Mouse (Mus musculus) thymus, postnatal 10 days (tissue): Measurements from ENCODE around the gene Rpl13a.
"Not testable (repeated sequence)": the region's sequence is repeated elsewhere in the genome, so short reads cannot be mapped to it uniquely, and the experiment has no call there.

ENCODE experiments used
- DNase-seq, 2 experiments: peaks; one replicate each; pipeline ENCODE4 v3.0.0; 2021; ENCODE audit warnings: low spot score in 2 of 2

Gene Rpl13a

DNA sequence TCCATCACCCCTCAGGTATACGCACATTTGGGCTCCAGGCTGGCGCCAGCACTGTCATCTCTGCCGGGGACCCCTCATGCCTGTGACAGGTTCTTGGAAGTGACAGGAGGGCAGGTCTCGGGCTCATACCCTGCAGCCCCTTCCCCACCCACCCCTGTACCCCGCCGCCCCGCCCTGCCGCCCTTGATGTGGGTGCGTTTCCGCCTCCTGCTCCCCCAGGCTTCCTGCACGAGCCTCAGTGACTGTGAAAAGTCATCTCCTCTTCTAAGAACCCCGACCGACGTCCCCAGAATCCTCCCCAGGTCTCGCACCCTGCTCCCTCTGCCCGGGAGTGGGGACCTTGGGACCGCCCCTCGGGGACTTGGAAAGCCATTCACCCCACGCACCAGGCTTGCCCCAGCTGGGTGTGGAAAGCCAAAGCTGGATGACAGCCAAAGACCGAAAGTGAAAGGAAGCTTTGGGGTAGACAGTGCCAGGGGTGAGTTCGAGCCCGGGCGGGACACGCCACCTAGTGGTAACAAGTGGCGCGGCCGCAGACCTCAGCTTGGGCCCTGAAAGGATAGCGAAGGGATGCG is 7.5 kb upstream of the Rpl13a start, which contains the start of the genes Gm45713 and Flt3l:
Gene Gm45713 (minus strand): TSS at position 239 of the 575 bp plus-strand sequence.
Gene Flt3l (minus strand): TSS at position 440 of the 575 bp plus-strand sequence.
- peak; percentile 87 to 90 for DNase-seq

GRCm38 (mm10) chr7:45135370-45135769 is 6.8 kb upstream of the Rpl13a start:
- no peak for DNase-seq

DNA sequence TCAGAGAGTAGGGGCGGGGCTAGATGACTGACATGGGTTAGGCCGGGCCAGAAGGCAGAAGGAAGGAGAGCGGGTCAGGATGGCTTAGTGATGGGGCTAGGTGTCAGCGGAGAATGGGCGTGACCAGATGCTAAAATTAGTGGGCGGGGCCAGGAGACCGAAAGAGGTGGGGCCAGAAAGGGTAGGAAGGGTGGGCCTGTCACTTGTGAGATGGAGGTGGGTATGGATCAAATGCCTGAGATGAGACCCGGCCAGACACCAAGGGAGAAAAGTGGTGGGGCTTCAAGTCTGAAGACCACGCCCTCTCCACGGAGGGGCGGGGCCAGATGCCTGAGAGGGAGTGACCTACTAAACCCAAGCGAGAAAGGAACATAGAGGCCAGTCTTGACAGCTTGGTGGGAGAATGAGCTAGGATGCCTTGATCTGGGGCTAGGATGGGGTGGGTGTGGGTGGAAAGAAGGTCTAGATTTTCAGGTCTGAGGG is 6.0 kb upstream of the Rpl13a start:
- DNase-seq: no peak

DNA sequence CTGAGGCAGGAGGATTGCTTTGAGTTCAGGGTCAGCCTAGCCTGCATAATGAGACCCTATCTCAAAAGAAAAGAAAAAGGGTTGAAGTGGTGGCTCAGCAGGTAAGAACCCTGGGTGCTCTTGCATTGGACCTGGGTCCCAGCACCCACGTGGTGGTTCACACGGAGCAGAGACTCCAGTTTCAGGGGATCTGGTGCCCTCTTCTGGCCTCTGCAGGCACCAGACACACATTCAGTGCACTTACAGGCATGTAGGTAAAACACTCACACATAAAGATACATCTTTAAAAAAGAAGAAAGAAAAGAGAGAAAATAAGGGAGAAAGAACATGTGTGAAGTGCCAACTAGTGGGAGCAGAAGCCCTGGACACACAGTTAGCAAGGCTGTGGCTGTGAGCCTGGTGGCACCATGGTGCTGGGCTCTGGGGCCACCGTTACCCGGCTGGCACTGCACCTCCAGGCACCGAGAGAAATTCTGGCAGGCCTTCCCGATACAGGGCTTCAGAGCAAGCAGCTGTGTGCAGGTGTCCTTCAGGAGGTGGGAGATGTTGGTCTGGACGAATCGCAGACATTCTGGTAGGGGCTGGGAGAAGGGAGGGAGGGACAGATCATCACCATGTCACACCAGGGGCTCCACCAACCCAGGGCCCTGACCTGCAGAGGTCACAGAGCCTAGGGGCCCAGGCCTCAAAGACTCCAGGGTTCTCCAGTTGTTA is 5.0 kb upstream of the Rpl13a start:
- DNase-seq: no peak

- no peak for DNase-seq
Measured at GRCm38 (mm10) chr7:45131850-45132249, 3.3 kb upstream of the Rpl13a start.

DNA sequence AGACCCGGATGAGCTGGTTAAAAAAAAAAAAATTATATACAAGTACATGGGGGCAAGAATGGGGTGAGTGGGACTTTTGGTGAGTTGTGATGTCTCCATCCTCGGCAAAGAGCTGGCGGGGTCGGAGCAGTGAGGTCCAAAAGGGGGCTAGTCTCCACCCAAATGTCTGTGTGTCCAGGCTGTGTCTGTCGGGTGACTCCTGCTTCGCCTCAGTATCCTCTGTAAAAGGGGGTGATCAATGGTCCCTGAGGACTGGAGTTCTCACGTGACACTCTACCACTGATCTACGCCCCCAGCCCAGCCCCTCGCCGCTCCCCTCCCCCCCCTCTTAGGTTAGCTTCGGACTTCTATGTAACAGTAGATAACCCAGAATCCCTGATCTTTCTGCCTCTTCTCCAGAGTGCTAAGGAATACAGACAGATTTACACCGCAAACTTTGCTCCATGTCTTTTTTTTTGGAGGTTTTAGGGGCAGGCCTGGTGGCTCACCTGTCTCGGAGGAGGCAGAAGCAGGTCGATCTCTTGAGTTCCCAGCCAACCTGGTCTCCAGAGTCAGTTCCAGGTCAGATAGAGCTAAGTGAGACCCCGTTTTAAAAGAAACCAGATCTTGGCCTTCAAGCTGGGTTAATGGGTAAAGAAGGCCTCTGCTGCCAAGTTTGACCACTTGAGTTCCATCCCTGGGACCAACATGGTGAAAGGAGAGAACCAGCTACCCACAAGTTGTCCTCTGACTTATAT is 1.4 kb upstream of the Rpl13a start:
- no peak for DNase-seq

GRCm38 (mm10) chr7:45129318-45129717 is 757 bp upstream of the Rpl13a start:
- no peak for DNase-seq

GRCm38 (mm10) chr7:45127700-45128224 is 799 bp downstream of the Rpl13a start:
- no peak for DNase-seq

DNA sequence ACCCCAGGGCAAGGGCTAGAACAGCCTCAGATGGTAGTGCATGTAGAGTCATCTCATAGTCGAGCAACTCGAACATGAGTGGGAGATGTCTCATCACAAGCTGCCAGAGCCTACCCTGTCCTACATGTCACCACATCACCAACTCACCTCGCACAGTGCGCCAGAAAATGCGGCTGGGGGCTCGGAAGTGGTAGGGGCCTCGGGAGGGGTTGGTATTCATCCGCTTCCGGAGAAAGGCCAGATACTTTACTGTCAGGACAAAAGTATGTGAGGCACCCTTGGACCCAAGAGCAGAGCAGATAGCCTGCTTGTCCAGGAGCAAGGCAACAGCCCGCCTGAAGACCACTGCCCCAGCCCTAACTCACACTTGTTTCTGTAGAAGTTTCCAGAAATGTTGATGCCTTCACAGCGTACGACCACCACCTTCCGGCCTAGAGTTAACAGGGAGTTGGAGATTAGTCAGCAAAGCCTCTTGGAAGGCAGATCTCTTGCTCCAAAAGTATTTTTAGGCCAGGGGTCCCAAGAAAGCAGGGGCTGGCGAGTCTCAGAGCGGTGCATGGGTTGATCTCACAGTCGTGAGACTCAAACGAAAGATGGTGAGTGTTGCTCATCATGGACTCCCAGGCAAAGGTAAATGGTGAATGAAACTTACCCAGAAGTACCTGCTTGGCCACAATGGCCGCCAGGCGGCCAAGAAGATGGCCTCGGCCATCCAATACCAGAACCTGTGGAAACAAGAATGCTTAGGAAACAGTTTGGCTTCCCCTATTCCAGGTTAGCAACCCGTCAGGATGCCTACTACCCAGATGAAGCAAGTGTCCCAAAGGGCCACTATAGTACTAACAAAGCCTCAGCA is 1.5 kb downstream of the Rpl13a start:
- no peak for DNase-seq

DNA sequence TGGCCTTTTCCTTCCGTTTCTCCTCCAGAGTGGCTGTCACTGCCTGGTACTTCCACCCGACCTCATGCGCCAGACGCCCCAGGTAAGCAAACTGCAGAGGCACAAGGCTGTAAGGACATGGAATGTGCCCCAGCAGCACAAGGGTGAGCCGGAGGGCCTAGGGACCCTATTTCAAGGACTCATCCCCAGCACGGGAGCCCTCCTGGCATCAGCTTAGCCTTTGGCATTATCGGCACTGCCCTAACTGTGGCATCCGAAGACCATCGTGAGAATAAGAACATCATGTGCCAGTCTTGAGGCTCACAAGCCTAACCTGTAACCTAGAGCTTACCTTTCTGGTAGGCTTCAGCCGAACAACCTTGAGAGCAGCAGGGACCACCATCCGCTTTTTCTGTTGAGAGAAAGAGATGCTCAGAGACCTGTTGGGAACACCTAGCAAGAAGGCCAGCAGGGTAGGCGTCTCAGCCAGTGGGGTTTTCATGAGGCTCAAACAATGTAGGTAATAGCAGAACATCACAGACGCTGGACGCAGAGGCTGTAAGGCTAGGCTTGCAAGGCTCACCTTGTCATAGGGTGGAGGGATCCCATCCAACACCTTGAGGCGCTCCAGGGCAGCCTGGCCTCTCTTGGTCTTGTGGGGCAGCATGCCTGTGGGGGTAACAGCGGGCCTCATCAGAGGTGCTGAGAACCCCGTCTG is 2.3 kb downstream of the Rpl13a start:
- no peak for DNase-seq

DNA sequence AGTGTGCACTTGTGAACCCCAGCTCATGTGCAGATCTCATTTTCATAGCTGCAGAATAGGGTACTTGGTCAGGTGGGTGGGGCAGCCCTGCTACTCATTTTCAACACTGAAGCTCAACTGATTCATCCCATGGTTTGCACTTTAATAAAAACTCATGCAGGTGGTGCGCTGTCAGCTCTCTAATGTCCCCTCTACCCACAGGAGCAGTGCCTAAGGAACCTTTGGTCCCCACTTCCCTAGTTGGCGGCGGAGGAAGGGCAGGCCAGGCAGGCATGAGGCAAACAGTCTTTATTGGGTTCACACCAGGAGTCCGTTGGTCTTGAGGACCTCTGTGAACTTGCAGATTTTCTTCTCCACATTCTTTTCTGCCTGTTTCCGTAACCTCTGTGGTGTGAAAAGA is 2.9 kb downstream of the Rpl13a start:
- DNase-seq: not testable (repeated sequence)

DNA sequence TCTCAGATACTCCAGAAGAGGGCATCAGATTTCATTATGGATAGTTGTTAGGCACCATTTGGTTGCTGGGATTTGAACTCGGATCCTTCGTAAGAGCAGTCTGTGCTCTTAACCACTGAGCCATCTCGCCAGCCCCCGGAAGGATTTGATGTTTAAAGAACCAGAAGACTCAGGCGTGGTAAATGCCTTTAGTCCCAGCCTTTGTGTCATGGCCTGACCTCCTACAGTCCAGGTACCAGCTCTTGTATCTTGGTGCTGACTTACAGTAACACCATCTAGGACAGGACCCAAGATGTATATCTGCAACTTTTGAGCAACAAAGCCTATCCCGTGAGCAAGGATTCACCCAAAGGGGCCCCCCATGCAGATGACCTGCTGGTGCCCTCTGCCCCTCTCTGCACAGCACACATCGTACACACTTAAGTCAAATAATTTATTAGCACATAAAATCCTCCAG is 3.4 kb downstream of the Rpl13a start:
- DNase-seq: no peak

- DNase-seq: peak; percentile 98 to 99
Measured at GRCm38 (mm10) chr7:45124224-45125143, 4.1 kb downstream of the Rpl13a start, which contains the start of gene Rps11. TSS of gene Rps11 (minus strand) at chr7:45124439.

- DNase-seq: peak in 1 of 2 experiments; percentile 45
Measured at GRCm38 (mm10) chr7:45123186-45123570, 5.4 kb downstream of the Rpl13a start.

GRCm38 (mm10) chr7:45122561-45123185 is 5.9 kb downstream of the Rpl13a start:
- DNase-seq: peak in 1 of 2 experiments; percentile 4

DNA sequence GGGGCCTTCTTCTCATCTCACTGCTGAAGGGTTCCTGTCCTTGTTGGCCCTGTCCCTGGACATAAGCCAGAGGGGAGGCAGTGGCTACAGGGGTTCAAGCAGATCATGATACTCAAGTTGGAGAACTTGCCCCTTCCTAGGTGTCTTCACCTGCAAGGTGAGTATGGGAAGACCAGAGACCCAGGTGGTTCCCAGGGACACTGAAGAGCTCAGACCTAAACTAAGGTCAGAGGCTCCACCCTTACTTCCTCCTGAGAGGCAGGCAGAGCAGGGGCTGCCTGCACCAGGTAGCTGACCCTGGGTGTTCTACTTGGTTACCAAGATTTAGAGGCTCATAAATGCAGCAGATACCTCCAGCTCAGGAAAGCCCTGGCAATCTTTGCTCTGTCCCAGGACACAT is 6.6 kb downstream of the Rpl13a start:
- DNase-seq: no peak

- peak; percentile 75 to 82 for DNase-seq
Measured at GRCm38 (mm10) chr7:45121404-45121803, 7.2 kb downstream of the Rpl13a start.

GRCm38 (mm10) chr7:45119780-45120709 is 8.5 kb downstream of the Rpl13a start:
- no peak for DNase-seq
